Mouse (Mus musculus) yolk sac, embryonic 10.5 days (tissue): Measurements from ENCODE around the gene Top2a.

ENCODE experiments used
- DNase-seq: peaks from one replicate; pipeline ENCODE4 v3.0.0-alpha.2; 2017; ENCODE audit warnings: low spot score

Top2a gene

GRCm38 (mm10) chr11:98982773-98983133 is 41.2 kb downstream of the Top2a start, which contains the start of gene Gjd3:
Gene Gjd3, minus strand, starts transcription at chr11:98983016.
- DNase-seq, result no peak

GRCm38 (mm10) chr11:98981997-98982772 is 41.8 kb downstream of the Top2a start:
- DNase-seq, result peak; percentile 69

GRCm38 (mm10) chr11:98981289-98981996 is 42.5 kb downstream of the Top2a start:
- DNase-seq, result no peak

- DNase-seq, result no peak
Measured at GRCm38 (mm10) chr11:98979356-98979755, 44.6 kb downstream of the Top2a start.

GRCm38 (mm10) chr11:98978526-98979148 is 45.4 kb downstream of the Top2a start:
- DNase-seq, result no peak

GRCm38 (mm10) chr11:98974871-98975719 is 48.9 kb downstream of the Top2a start:
- no peak for DNase-seq

- DNase-seq, result no peak
Measured at GRCm38 (mm10) chr11:98974213-98974612, 49.8 kb downstream of the Top2a start.

- no peak for DNase-seq
Measured at GRCm38 (mm10) chr11:98973584-98973983, 50.4 kb downstream of the Top2a start.

- DNase-seq, result no peak
Measured at GRCm38 (mm10) chr11:98972801-98973360, 51.1 kb downstream of the Top2a start.

GRCm38 (mm10) chr11:98972215-98972614 is 51.8 kb downstream of the Top2a start:
- peak; percentile 79 for DNase-seq

- DNase-seq, result no peak
Measured at GRCm38 (mm10) chr11:98971316-98972031, 52.5 kb downstream of the Top2a start.

- no peak for DNase-seq
Measured at GRCm38 (mm10) chr11:98970191-98970925, 53.6 kb downstream of the Top2a start.

GRCm38 (mm10) chr11:98969496-98969927 is 54.5 kb downstream of the Top2a start:
- no peak for DNase-seq

- no peak for DNase-seq
Measured at GRCm38 (mm10) chr11:98968716-98969495, 55.1 kb downstream of the Top2a start.

GRCm38 (mm10) chr11:98968079-98968478 is 55.9 kb downstream of the Top2a start:
- no peak for DNase-seq

- DNase-seq, result no peak
Measured at GRCm38 (mm10) chr11:98966499-98967141, 57.4 kb downstream of the Top2a start.

GRCm38 (mm10) chr11:98965416-98966077 is 58.4 kb downstream of the Top2a start:
- DNase-seq, result no peak
